Mouse (Mus musculus) mouse embryonic stem cell (cell line): ENCODE data around the gene Abcg8.

Experiments
- in situ Hi-C, 2 experiments: fragments of 300-500 bp; cut with MboI; formaldehyde crosslinking; loops; 1 replicate in 1 of 2; 3 replicates in 1 of 2; pipeline ENCODE4 v1.14.3; 2019 to 2020; ENCODE audit warnings: low sequenced_read_pairs in 2 of 2, low pct_unique_long_range_greater_than_20kb in 1 of 2, mixed read lengths in 1 of 2; ENCODE audit not compliant: unreplicated experiment in 1 of 2

The Abcg8 gene

DNA sequence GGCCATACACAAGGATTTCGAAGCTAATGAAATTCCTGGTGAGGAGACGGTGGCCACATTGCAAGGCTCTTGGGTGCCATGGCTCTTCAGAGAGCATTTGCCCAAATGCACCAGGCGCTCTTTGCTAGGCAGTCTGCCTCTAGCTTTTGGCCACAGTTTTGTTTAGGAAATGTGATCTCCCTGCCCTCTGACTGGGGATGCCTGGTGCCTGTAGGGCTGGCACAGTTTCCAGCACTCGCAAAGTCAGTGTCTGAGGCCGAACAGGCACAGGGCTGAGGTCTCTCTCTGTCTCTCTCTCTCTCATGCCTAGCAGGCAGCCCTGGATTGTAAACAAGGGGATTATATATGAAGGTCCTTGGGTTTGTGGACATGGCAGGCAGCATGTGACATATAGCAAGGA is 14.0 kb downstream of the Abcg8 start:
- in situ Hi-C loops = no loop called here

DNA sequence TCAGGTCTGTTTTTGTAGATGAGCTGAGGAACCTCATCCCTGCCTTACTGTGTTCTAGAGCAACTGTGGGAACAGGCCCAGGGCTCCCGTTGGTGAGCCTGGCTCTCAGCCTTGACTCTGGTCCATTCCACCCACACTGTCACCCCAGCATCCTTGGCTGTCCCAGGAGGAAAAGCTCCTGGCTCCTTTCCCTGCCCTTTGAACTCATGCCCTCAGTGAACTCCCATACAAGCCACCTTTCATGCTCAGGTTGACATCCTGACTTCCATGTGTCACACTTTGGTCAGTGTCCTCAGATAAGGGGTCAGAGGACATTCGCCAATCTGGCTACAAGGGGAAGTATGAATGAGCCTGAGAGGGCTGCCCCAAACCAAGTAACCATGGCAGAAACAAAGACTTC is 17.6 kb downstream of the Abcg8 start:
- in situ Hi-C loops = no loop called here

GRCm38 (mm10) chr17:84696537-84696936 is 20.4 kb downstream of the Abcg8 start:
- in situ Hi-C loops = no loop called here

DNA sequence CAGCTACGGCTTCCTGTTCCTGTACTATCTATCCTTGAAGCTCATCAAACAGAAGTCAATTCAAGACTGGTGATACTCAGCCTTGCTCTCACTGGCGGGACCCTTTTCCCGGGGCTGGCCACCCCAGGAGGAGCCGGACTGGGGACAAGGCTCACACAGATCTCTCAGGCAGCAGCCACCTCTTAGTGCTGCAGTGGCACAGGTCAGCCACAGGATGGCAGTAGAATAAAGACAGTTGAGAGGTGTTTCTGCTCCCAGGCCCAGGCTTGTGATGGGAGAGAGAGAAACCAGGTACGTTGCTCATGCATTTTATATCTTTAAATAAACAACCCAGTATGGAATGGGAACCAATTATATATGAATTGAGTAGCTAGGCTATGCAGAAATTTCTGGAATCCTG is 22.6 kb downstream of the Abcg8 start:
- in situ Hi-C loops = no loop called here

DNA sequence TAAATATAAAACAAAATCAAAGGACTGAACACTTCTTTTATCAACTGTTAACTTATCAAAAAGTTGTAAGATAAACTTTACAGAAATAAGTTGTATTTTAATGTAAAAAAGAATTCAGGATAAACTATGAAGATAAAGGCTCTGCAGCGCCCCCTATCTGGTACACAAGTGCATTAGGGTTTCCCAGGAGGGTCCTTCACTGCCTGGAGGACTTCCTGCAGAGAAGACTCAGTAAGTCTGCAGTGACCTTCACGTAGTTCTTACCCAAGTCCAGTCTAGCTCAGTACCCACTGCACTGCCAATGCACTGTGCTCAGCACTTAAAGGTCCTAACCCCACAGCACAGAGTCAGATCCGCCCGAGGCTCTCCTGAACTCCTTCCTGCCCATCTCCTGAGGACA is 31.3 kb downstream of the Abcg8 start:
- in situ Hi-C loops = no loop called here

- in situ Hi-C loops = no loop called here
Measured at GRCm38 (mm10) chr17:84708818-84709217, 32.7 kb downstream of the Abcg8 start.

GRCm38 (mm10) chr17:84709403-84709851 is 33.3 kb downstream of the Abcg8 start:
- in situ Hi-C loops = no loop called here

- in situ Hi-C loops = no loop called here
Measured at GRCm38 (mm10) chr17:84713563-84714164, 37.6 kb downstream of the Abcg8 start.

- in situ Hi-C loops = no loop called here
Measured at GRCm38 (mm10) chr17:84714930-84715329, 38.8 kb downstream of the Abcg8 start.

DNA sequence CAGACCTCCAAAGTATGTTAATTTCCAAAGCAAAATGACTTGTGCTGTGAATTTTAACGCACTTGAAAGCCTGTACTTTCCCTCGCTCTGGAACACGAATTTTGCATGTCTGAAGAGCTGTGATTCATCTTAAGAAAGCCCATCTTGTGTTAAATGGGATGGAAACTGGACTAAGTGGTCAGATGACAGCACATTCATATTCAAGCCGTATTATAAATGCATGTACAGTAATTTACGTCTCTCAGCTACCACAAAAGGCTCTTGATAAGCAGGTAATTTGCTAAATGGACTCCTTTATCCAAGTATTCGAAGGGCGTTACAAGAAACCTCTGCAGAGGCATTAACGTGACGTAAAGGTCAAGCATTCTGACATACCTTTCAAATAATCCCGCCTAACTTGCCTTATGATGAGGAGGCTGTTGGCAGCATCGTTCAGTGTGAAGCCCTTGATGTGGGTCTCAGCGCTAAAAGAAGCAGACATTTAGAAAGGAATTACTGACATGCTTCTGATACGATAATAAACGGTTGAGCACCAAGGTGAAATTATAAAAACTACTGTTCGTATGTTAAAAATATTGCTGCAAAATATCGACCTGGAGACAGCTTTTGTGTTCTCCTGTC is 40.3 kb downstream of the Abcg8 start:
- in situ Hi-C loops = no loop called here

DNA sequence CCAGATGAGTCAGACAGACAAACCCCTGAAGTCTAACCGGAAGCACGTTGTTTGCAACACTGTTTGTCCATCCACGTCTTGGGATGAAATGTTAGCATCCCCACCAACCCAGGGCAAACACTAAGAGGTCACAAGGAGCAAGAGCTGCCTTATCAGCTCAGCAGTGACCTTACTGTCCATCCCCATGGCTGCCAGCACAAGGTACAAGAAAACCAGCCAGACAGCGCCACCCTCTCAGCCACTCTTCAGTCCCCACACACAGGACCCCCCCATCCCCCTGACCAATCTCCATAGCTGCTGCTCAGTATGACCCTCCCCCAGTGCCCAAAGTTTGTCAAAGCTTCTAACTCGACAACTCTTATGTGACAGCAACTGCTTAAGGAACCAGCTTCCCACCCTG is 41.3 kb downstream of the Abcg8 start:
- in situ Hi-C loops = no loop called here

GRCm38 (mm10) chr17:84719105-84719504 is 43.0 kb downstream of the Abcg8 start:
- in situ Hi-C loops = no loop called here

DNA sequence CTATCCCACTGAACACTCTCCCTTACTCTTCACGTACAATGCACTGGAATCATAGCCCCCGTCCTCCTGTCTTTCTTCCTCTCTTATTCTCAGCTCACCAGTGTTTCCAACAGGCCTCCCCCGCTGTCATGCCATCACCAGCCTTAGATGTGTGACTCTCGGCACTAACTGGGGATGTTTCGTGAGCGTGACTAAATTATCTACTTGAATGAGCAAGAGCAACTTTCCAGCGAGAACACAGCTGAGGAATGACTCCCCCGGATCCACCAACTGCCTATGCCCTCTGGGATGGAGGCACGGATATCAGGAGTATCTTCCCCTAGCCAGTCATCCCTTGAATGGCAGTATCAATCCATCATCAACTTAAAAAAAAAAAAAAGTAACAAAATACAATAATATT is 47.9 kb downstream of the Abcg8 start:
- in situ Hi-C loops = no loop called here

GRCm38 (mm10) chr17:84725163-84725562 is 49.1 kb downstream of the Abcg8 start:
- in situ Hi-C loops = no loop called here

DNA sequence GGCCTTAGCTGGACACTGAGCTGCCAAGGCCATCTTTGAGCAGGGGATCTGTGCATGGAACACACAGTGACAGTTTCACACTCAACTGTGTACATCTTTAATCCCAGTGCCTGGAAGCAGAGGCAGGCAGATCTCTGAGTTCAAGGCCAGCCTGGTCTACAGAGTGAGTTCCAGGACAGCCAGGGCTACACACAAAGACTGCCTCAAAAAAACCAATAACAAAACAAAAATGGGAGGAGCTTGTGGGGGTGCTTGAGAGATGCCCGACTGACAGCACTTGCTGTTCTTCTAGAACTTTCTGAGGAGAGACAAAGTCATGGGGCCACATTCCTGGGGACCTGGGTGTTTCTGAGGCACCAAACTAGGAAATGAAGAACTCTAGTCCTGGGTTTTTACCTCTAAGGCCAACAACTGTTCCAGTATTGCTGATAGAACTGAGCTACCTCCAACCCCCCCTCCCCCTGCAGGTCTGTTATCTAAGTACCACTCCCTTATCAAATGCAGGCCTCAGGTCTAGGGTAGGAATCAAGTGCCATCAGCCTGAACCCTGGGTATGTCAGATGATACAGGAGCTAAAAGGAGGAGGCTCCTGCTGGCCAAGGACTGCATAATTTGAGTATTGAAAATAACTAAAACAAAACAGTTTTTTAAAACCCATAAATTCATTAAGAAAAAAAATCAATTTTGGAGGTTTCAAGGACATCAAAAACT is 52.3 kb downstream of the Abcg8 start:
- in situ Hi-C loops = no loop called here

GRCm38 (mm10) chr17:84729140-84729539 is 53.0 kb downstream of the Abcg8 start:
- in situ Hi-C loops = no loop called here

DNA sequence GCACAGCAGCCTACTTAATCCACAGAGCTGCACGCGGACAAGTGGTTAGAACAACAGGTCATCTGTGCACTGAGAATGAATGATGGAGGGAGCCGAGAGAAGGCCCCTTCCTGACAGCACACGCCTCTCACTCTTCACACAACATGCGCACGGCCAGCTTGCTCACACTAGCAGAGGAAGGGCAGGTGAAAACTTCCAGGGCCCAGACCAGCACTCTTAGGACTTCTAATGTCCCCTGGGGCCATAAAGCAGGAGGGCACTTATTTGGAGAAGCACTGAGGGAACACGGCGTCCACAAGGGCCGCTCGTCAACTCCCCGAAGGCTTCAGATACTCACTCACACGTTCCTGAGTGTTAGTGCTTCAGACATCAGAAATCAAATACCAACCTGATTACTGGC is 55.3 kb downstream of the Abcg8 start:
- in situ Hi-C loops = no loop called here

DNA sequence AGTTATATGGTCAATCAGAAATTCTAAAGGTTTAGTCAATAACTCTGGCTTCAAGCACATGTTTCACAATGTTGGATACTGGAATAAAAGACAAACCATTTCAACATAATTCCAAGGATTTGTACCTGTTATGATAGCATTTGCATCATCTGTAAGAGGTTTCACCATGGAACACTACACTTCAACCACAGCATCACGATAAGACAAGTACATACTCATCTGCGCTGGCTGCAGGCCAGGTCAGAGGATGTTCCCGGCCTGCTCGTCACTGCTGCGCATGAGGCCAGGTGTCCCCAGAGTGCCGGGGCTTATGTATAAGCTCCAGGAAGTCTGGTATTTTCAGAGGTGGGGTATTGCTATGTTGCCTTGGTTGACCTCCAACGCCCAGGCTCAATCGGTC is 56.5 kb downstream of the Abcg8 start:
- in situ Hi-C loops = no loop called here

DNA sequence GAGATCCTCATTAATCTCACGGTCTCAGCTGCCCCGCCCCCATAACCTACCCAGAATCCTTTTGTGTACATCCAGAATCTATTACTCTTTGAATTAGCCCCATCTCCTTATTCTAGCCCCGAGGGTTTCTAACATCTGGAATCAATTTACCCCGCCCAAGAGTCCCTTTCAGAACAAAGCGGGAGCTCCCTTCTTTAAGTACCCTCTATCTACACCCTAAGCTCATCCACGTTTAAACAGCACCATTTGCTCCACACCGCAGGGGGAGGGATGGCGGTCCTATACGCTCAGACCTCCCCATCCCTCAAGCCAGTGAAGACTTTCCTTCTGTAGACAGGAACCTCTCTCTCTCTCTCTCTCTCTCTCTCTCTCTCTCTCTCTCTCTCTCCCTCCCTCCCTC is 60.6 kb downstream of the Abcg8 start:
- in situ Hi-C loops = no loop called here
